Mouse (Mus musculus) MEL (cell line): ENCODE measurements at regions not wholly inside any gene's neighbourhood (a gene's known extent, or its start where the extent isn't known, plus 50 kb on each side); places are given as distances from the start of the nearest gene placed in this dataset.

Experiments used
- DNase-seq: peaks from one replicate; pipeline ENCODE4 v3.0.0; 2011; ENCODE audit warnings: low read depth, low spot score
- H3K27ac ChIP-seq: 2 replicates; pipeline ENCODE4 v1.5.1; 2012; ENCODE audit warnings: low read depth, mild to moderate bottlenecking, control low read depth, low read length, moderate library complexity; ENCODE audit not compliant: control insufficient read depth
- H3K27me3 ChIP-seq, 2 experiments: fragments of 150-350 bp in 1 of 2; sonication (generic) in 1 of 2; 2 replicates each; pipeline ENCODE4 v1.6.1; 2012; ENCODE audit warnings: low read length in 2 of 2, mild to moderate bottlenecking in 2 of 2, improper control_type of control experiment in 1 of 2, moderate library complexity in 1 of 2; ENCODE audit not compliant: insufficient read depth in 2 of 2, control insufficient read depth in 1 of 2
- H3K36me3 ChIP-seq, 2 experiments: 2 replicates each; pipeline ENCODE4 v1.6.1; 2012 to 2014; ENCODE audit warnings: low read length in 2 of 2, improper control_type of control experiment in 1 of 2, inconsistent platforms in 1 of 2, mild to moderate bottlenecking in 1 of 2; ENCODE audit not compliant: insufficient read depth in 2 of 2, control insufficient read depth in 1 of 2
- H3K4me1 ChIP-seq, 2 experiments: fragments of 150-350 bp in 1 of 2; sonication (generic) in 1 of 2; 2 replicates each; pipeline ENCODE4 v1.6.1; 2012; ENCODE audit warnings: low read length in 2 of 2, improper control_type of control experiment in 1 of 2, mild to moderate bottlenecking in 1 of 2; ENCODE audit not compliant: insufficient read depth in 2 of 2, control insufficient read depth in 1 of 2
- H3K4me3 ChIP-seq, 2 experiments: fragments of 150-350 bp in 1 of 2; sonication (generic) in 1 of 2; 2 replicates each; pipeline ENCODE4 v1.5.1; 2012; ENCODE audit warnings: low read depth in 2 of 2, low read length in 2 of 2, mild to moderate bottlenecking in 2 of 2, moderate library complexity in 2 of 2, control low read depth in 1 of 2, improper control_type of control experiment in 1 of 2; ENCODE audit not compliant: control insufficient read depth in 1 of 2, insufficient read depth in 1 of 2
- H3K79me2 ChIP-seq: 2 replicates; pipeline ENCODE4 v1.6.1; 2012; ENCODE audit warnings: mild to moderate bottlenecking, low read length, moderate library complexity; ENCODE audit not compliant: control insufficient read depth, poor library complexity, insufficient read depth
- H3K9ac ChIP-seq: 2 replicates; pipeline ENCODE4 v1.6.1; 2012; ENCODE audit warnings: low read depth, mild to moderate bottlenecking, control low read depth, low read length, moderate library complexity; ENCODE audit not compliant: control insufficient read depth, poor library complexity, severe bottlenecking
- H3K9me3 ChIP-seq: fragments of 150-350 bp; sonication (generic); replicated peaks from 2 replicates; pipeline ENCODE4 v1.6.1; 2012; ENCODE audit warnings: mild to moderate bottlenecking, low read length, improper control_type of control experiment, moderate library complexity; ENCODE audit not compliant: insufficient read depth
- CTCF ChIP-seq, 3 experiments: IDR thresholded peaks in 2 of 3; conservative IDR thresholded peaks in 1 of 3; 2 replicates each; pipeline ENCODE4 v1.5.1; 2011 to 2012; ENCODE audit warnings: low read length in 3 of 3, low read depth in 2 of 3, mild to moderate bottlenecking in 2 of 3, improper control_type of control experiment in 1 of 3, inconsistent platforms in 1 of 3, mixed read lengths in 1 of 3, moderate library complexity in 1 of 3; ENCODE audit not compliant: control insufficient read depth in 1 of 3, insufficient read depth in 1 of 3, poor library complexity in 1 of 3, severe bottlenecking in 1 of 3
- ETS1 ChIP-seq: IDR thresholded peaks from 2 replicates; pipeline ENCODE4 v1.6.1; 2012; ENCODE audit warnings: low read depth, mild to moderate bottlenecking, inconsistent platforms, low read length, improper control_type of control experiment, moderate library complexity
- GABPA ChIP-seq: IDR thresholded peaks from 2 replicates; pipeline ENCODE4 v1.6.1; 2012; ENCODE audit warnings: low read depth, mild to moderate bottlenecking, inconsistent platforms, low read length, improper control_type of control experiment, moderate library complexity
- JUND ChIP-seq: IDR thresholded peaks from 2 replicates; pipeline ENCODE4 v1.6.1; 2011; ENCODE audit warnings: low read depth, mild to moderate bottlenecking, improper control_type of control experiment, low read length
- KAT2A ChIP-seq: conservative IDR thresholded peaks from 2 replicates; pipeline ENCODE4 v1.6.1; 2012; ENCODE audit warnings: low read depth, low read length, improper control_type of control experiment, inconsistent platforms
- MAFK ChIP-seq: IDR thresholded peaks from 2 replicates; pipeline ENCODE4 v1.6.1; 2011; ENCODE audit warnings: low read depth, mild to moderate bottlenecking, low read length, improper control_type of control experiment, borderline replicate concordance
- MAZ ChIP-seq: IDR thresholded peaks from 2 replicates; pipeline ENCODE4 v1.6.1; 2012; ENCODE audit warnings: low read depth, mild to moderate bottlenecking, inconsistent platforms, low read length, improper control_type of control experiment
- MEF2A ChIP-seq: IDR thresholded peaks from 2 replicates; pipeline ENCODE4 v1.6.1; 2014; ENCODE audit warnings: low read depth, mild to moderate bottlenecking, inconsistent platforms, low read length, improper control_type of control experiment; ENCODE audit not compliant: poor library complexity, insufficient replicate concordance, severe bottlenecking; ENCODE audit errors: extremely low read depth
- MXI1 ChIP-seq: IDR thresholded peaks from 2 replicates; pipeline ENCODE4 v1.6.1; 2011; ENCODE audit warnings: mild to moderate bottlenecking, low read depth, low read length, improper control_type of control experiment
- MYB ChIP-seq: IDR thresholded peaks from 2 replicates; pipeline ENCODE4 v1.6.1; 2011; ENCODE audit warnings: mild to moderate bottlenecking, low read depth, low read length, improper control_type of control experiment
- MYC ChIP-seq: IDR thresholded peaks from 2 replicates; pipeline ENCODE4 v1.6.1; 2011; ENCODE audit warnings: low read depth, mild to moderate bottlenecking, low read length, improper control_type of control experiment, moderate library complexity
- NELFE ChIP-seq: IDR thresholded peaks from 2 replicates; pipeline ENCODE4 v1.6.1; 2011; ENCODE audit warnings: low read depth, low read length, improper control_type of control experiment
- NRF1 ChIP-seq: IDR thresholded peaks from 2 replicates; pipeline ENCODE4 v1.6.1; 2014; ENCODE audit warnings: low read depth, mild to moderate bottlenecking, inconsistent platforms, low read length, improper control_type of control experiment, moderate library complexity; ENCODE audit not compliant: poor library complexity, insufficient read depth, severe bottlenecking
- POLR2A ChIP-seq, 2 experiments: IDR thresholded peaks; 2 replicates each; pipeline ENCODE4 v1.6.1; 2011 to 2012; ENCODE audit warnings: low read length in 2 of 2, mild to moderate bottlenecking in 2 of 2, control low read depth in 1 of 2, improper control_type of control experiment in 1 of 2, low read depth in 1 of 2, moderate library complexity in 1 of 2; ENCODE audit not compliant: control insufficient read depth in 1 of 2, insufficient read depth in 1 of 2, poor library complexity in 1 of 2
- RCOR1 ChIP-seq: IDR thresholded peaks from 2 replicates; pipeline ENCODE4 v1.6.1; 2012; ENCODE audit warnings: low read depth, mild to moderate bottlenecking, inconsistent platforms, low read length, improper control_type of control experiment
- SMC3 ChIP-seq: IDR thresholded peaks from 2 replicates; pipeline ENCODE4 v1.6.1; 2011; ENCODE audit warnings: low read depth, low read length, improper control_type of control experiment
- TAL1 ChIP-seq: IDR thresholded peaks from 2 replicates; pipeline ENCODE4 v1.6.1; 2012; ENCODE audit warnings: mild to moderate bottlenecking, inconsistent platforms, low read length, moderate library complexity, mixed read lengths
- TBP ChIP-seq: IDR thresholded peaks from 2 replicates; pipeline ENCODE4 v1.8.0; 2011; ENCODE audit warnings: low read depth, low read length, improper control_type of control experiment
- TCF12 ChIP-seq: IDR thresholded peaks from 2 replicates; pipeline ENCODE4 v1.6.1; 2014; ENCODE audit warnings: low read depth, mild to moderate bottlenecking, inconsistent platforms, low read length, improper control_type of control experiment, moderate library complexity
- UBTF ChIP-seq: IDR thresholded peaks from 2 replicates; pipeline ENCODE4 v1.6.1; 2012; ENCODE audit warnings: low read depth, mild to moderate bottlenecking, inconsistent platforms, low read length, improper control_type of control experiment, moderate library complexity, borderline replicate concordance; ENCODE audit not compliant: insufficient read depth
- USF1 ChIP-seq: IDR thresholded peaks from 2 replicates; pipeline ENCODE4 v1.6.1; 2014; ENCODE audit warnings: low read depth, mild to moderate bottlenecking, inconsistent platforms, low read length, improper control_type of control experiment, moderate library complexity
- USF2 ChIP-seq, 2 experiments: IDR thresholded peaks; 2 replicates each; pipeline ENCODE4 v1.6.1; 2011 to 2012; ENCODE audit warnings: improper control_type of control experiment in 2 of 2, low read length in 2 of 2, borderline replicate concordance in 1 of 2, inconsistent platforms in 1 of 2, low read depth in 1 of 2, mild to moderate bottlenecking in 1 of 2; ENCODE audit not compliant: insufficient read depth in 1 of 2
- ZKSCAN1 ChIP-seq: IDR thresholded peaks from 2 replicates; pipeline ENCODE4 v1.6.1; 2012; ENCODE audit warnings: low read depth, mild to moderate bottlenecking, inconsistent platforms, low read length, improper control_type of control experiment, moderate library complexity
- ZNF384 ChIP-seq: IDR thresholded peaks from 2 replicates; pipeline ENCODE4 v1.6.1; 2012; ENCODE audit warnings: low read depth, mild to moderate bottlenecking, inconsistent platforms, low read length, improper control_type of control experiment

GRCm38 (mm10) chr1:138349099-138349498, 75.6 kb downstream of the Atp6v1g3 start:
- Histone ChIP-seq H3K79me2 (no peaks in the 10 kb centered on the region), H3K27me3 (no peaks in the 10 kb centered on the region), H3K4me3 (no peak overlapping the region), H3K9me3 (no peaks in the 10 kb centered on the region), H3K9ac (no peak overlapping the region), H3K4me1 (no peaks in the 10 kb centered on the region), H3K36me3 (no peaks in the 10 kb centered on the region), H3K27ac (no peak overlapping the region)
- no peak for DNase-seq
- TF ChIP-seq ZNF384 (no peak), JUND (no peak)

DNA sequence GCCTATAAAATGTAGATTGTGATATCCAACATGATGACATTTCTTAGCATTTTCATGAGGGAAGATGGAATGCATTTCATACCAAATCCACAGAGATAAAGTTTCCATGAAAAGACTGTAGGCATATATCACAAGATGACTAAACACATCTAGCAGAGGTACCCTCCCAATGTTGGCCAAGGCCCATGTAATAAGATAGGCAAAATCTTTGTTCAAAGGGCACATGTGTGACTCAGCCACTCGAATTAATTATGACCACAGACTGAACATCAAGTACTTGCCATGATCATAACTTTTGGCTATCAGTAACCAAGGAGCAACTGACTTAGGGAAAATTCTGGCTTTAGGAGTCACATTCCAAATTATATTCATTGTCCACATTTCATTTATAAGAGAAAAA, 82.9 kb downstream of the Atp6v1g3 start:
- no peaks in the 10 kb centered on the region for H3K27me3 ChIP-seq
- no peak for DNase-seq
- no peak for TF ChIP-seq SMC3
- no peak for TF ChIP-seq MAFK
- no peak for TF ChIP-seq TAL1
- TF ChIP-seq RCOR1, result no peak
- no peak for TF ChIP-seq ETS1
- TF ChIP-seq USF2 (IDR thresholded peaks at IDR 0.05; ENCODE audit: borderline replicate concordance in 1 of 2, insufficient read depth in 1 of 2, low read depth in 1 of 2, low read length in 2 of 2), result no peak
- TF ChIP-seq NRF1, result no peak
- TF ChIP-seq MXI1, result no peak
- TF ChIP-seq ZNF384, result no peak
- TF ChIP-seq MYC, result no peak
- no peak for TF ChIP-seq UBTF
- no peak for TF ChIP-seq CTCF (IDR thresholded peaks at IDR 0.05 in 2 of 3, conservative IDR thresholded peaks at IDR 0.05 in 1 of 3; ENCODE audit: control insufficient read depth in 1 of 3, insufficient read depth in 1 of 3, low read depth in 2 of 3, low read length in 3 of 3, poor library complexity in 1 of 3, severe bottlenecking in 1 of 3)
- TF ChIP-seq, all 39 proteins: peak for 0
- Histone ChIP-seq H3K27ac (no peak overlapping the region), H3K9me3 (no peaks in the 10 kb centered on the region), H3K36me3 (no peaks in the 10 kb centered on the region), H3K79me2 (no peaks in the 10 kb centered on the region), H3K9ac (no peak overlapping the region), H3K4me1 (no peaks in the 10 kb centered on the region), H3K4me3 (no peak overlapping the region)

DNA sequence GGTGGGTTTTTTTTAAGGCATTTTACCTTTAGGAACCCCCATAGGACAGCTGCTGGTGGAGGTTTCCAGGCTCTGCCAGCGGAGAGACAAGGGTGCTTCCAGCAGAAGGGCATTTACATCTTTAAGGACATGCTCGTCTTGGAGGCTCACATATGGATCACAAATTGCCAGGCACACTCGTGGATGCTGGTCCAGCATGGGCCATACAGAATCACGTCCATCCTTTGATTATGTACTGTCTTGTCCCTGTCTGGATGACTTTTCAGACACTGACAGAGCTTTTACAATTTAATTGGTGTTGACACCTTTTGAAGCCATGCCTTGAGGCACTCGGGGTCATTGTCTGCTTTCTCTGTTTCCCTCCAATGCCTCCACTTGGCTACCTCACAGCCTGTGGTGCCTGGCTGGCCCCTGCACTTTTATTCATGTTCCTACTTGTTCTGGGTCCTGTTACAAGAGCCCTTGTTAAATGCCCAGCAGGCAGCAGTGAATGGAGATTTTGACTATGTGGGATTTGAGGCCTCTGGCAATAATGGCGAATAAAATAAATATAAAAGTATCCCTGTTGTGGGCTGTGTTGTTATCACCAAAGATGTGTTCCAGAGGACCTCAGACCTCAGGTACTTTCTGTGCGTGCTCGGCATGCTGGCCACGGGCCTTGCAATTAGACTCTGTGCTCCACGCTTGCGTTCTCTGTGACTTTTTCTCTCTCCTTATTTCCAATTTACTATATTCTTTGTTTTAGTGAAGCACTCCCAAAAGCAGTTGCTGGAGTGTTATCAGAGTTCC, 89.3 kb downstream of the Atp6v1g3 start:
- TF ChIP-seq NELFE (no peak), USF1 (no peak), RCOR1 (no peak), MYB (no peak), ZKSCAN1 (no peak), POLR2A (IDR thresholded peaks at IDR 0.05; ENCODE audit: control insufficient read depth in 1 of 2, insufficient read depth in 1 of 2, low read depth in 1 of 2, low read length in 2 of 2, poor library complexity in 1 of 2) (no peak), UBTF (no peak), TBP (no peak), TAL1 (no peak), TCF12 (no peak), MAZ (no peak), GABPA (no peak), MXI1 (no peak), MEF2A (no peak), KAT2A (no peak), USF2 (IDR thresholded peaks at IDR 0.05; ENCODE audit: borderline replicate concordance in 1 of 2, insufficient read depth in 1 of 2, low read depth in 1 of 2, low read length in 2 of 2) (no peak)
- H3K27ac ChIP-seq, result no peak overlapping the region
- no peak overlapping the region for H3K9ac ChIP-seq
- no peaks in the 10 kb centered on the region for H3K79me2 ChIP-seq
- no peaks in the 10 kb centered on the region; a peak in 1 of 4 replicates for H3K27me3 ChIP-seq
- no peaks in the 10 kb centered on the region for H3K4me1 ChIP-seq
- H3K9me3 ChIP-seq, result no peaks in the 10 kb centered on the region
- H3K36me3 ChIP-seq, result no peaks in the 10 kb centered on the region
- no peak for DNase-seq
- no peak overlapping the region for H3K4me3 ChIP-seq
